Mouse (Mus musculus): ENCODE data around the gene Timp1.

DNA sequence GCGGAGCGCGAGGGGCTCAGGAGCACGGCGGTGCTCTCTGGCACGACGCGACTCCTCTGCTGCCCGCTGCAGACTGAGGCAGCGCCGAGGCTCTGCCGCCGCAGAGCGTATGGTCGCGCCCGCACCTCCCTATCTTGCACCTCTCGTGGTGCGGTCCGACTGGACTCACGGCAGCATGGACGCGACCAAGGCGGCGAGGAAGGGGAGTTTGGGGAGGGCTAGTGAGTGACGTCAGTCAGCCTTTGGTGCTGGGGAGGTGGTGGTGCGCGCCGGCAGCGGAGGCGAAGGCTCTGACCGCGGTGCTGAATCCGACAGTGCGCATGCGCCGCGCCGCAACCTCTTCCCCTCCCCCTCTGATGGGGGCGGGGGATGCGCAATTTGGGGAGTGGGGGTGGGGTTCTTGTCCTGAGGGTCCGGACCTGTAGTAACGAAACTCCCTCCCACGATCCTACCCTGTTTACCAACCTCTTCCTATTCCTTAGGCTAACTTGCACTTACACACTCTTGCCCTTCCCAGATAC, 50.9 kb downstream of the Timp1 start, which contains the start of gene Syn1:
- no peak for TF ChIP-seq CTCF (IDR thresholded peaks at IDR 0.05; ENCODE audit: insufficient read depth, low read length)
- no peak for TF ChIP-seq POLR2A (IDR thresholded peaks at IDR 0.05; ENCODE audit: borderline replicate concordance, extremely low read depth, low read depth, low read length)

Measured in lung, adult 2 months (tissue).